Mouse (Mus musculus): Measurements from ENCODE around the gene Dennd2c.

DNA sequence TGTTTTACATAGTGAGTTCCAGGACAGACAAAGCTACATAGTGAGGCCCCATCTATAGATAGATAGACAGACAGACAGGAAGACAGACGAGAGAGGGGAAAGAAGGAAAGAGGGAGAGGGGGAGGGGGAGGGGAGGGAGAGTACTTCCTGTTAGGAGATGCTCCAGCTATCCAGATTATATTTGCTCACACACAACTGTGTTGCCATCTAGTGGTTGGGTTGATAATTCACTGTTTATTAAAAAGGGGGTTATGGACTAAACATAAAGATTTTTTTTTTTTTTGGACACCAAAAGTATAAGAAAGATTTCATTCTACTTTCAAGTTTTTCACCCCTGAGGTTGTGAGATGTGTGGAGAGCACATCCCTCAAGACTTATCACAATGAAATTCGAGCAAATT lies 1.7 kb upstream of the Dennd2c start:
- TF ChIP-seq CTCF (IDR thresholded peaks at IDR 0.05; ENCODE audit: extremely low read depth, insufficient read length, insufficient replicate concordance, low read depth, low read length): no peak
- no peak for TF ChIP-seq POLR2A (IDR thresholded peaks at IDR 0.05; ENCODE audit: low read depth, low read length)

Data from small intestine, adult 2 months (tissue).